Mouse (Mus musculus) spleen, postnatal 14 days (tissue): ENCODE measurements around the gene AI597479.
A peak's percentile ranks its signal among the peaks of the same experiment; 100 is the strongest.

Experiments used
- DNase-seq, 2 experiments: peaks; one replicate each; pipeline ENCODE4 v3.0.0; 2021 to 2022; ENCODE audit warnings: low spot score in 2 of 2

The AI597479 gene

GRCm38 (mm10) chr1:43098031-43098984 is at the start of gene AI597479, which contains the start of gene Tgfbrap1:
Gene AI597479 (plus strand): TSS chr1:43098710.
Gene Tgfbrap1 (minus strand): TSS chr1:43098637.
- DNase-seq: peak; percentile 75 to 86

DNA sequence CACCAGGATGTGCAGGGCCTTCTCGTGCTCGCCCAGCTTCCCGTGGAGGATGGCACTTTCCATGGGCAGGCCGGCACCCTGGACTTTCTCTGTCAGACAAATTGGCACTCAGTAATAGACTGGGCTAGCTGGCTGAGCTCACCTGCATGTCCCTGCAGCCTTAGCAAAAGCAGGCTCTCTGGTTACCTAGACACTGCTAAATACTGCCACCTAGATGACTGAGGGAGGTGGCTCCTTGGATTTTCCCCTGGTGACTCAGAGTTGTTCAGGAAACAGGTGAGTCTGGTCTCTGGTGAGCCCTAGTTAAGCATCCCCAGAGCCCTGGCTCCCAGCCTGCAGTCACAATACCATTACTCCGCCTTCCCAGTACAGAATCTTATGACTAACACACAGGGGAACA is 46.6 kb upstream of the AI597479 start:
- no peak for DNase-seq

DNA sequence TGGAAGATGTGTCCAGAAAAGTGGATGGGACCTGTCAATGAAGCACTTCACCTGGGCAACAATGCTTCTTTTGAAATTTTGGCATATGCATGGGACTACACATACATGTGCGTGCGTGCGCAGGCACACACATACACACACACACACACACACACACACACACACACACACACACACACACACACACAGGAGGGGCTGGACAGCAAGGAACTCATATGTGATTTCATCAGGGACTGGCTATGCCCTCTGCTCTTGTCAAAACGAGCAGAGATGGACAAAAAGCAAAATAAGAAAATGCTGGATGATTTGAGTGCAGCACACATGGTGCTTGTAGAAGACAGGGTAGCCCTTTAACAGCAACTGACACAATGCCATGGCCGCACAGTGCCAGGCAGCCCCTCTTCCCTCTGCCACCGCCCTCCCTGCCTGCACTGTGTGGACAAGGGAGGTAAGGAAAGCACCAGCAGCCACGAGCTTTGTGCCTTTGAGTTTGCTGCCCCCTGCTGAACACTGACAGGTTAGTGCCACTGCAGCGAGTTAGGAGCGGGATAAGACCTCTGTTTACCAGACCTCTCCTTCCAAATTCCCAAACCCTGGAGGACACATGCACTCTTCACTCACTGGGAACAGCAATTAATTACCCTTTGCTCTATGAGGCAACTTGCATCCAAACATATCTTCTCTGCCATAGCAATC is 32.7 kb upstream of the AI597479 start:
- DNase-seq: peak in 1 of 2 experiments; percentile 13

DNA sequence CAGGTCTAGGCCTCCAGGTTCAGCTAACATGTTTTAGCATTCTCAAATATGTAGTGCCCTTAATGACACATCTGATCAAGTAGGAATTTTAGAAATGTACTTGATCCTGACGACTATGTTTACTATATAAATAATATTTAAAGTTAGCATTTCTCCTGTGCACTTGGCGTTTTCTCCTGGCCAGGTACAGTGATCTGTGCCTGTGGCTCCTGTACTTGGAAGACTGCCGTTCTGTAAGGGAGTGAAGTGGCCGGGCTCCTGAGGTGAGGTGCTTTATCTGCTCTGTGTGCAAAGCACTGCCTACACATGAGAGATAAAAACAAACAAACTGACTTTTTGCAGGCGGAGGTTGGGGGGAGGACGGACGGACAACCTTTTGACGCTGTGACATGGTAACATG is 31.9 kb upstream of the AI597479 start:
- DNase-seq: no peak

DNA sequence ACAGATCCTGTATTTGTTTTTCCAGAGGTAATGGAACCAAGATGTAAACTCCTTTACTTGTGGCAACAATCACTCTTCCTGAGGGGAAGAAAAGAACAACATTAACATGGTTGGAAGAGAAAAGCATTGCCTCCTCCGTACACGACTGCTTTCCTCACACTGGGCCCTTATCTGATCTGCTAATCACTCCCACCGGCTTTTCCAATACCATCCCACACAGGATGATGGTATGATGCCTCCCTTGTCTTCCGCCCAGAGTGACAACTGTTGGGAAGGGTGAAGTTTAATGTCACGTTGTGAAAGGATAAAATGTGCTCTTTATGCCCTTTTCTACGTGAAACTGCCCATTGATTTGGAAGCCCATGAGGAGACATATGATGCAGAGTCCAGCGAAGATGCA is 31.0 kb upstream of the AI597479 start:
- no peak for DNase-seq

GRCm38 (mm10) chr1:43070726-43071125 is 27.8 kb upstream of the AI597479 start:
- DNase-seq: no peak

GRCm38 (mm10) chr1:43072028-43072427 is 26.5 kb upstream of the AI597479 start:
- DNase-seq: no peak

DNA sequence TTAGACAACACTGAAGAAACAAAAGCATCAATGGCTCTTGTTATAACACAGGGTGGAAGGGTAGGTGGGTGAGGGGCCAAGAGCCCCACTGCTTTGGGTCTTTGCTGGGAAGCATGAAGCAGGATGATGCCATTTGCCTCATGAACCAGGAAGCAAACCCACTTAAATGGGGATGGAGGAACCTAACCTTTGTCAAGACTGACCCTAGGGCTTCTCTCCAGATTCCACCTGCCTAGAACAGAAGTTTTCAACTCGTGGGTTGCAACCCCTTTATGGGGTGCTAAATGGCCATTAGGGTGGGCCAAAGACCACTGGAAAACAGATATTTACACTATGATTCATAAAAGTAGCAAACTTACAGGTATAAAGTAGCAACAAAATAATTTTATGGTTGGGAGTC is 25.9 kb upstream of the AI597479 start:
- no peak for DNase-seq

GRCm38 (mm10) chr1:43074791-43075190 is 23.7 kb upstream of the AI597479 start:
- DNase-seq: no peak

- no peak for DNase-seq
Observed at GRCm38 (mm10) chr1:43078124-43078523, 20.4 kb upstream of the AI597479 start.

DNA sequence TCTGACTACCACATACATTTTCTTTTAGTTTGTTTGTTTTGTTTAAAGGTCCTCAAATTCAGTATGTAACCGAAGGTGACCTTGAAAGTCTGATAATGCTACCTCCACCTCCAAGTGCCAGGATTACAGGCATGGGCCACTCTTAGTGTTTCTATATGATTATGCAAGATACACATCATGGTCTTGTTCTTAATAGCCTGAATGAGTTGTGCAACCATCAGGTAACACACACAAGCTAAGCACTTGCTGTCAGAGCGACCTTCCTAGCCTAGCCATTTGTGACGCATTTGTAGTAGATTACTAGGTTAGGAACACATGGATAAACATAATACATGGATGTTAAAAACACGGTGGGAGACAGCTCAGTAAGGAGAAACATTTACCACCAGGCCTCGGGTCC is 15.6 kb upstream of the AI597479 start:
- no peak for DNase-seq

DNA sequence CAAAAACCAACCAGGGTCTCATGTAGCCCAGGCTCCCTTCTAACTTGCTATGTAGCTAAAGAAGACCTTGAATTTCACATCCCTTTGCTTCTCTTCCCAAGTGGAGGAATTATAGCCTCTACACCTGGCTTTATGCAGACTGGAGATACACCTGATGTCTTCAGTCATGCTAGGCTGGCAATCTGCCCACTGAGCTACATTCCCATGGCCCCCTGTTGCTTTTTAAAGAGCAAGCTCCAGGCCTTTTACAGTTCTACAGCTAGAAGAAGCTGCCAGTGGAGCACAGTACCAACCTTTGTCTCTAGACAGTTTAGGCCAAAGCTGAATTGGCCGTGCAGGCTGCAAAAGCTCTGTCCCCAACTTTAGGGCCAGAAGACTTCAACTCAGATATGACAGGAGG is 8.1 kb upstream of the AI597479 start:
- no peak for DNase-seq

- peak in 1 of 2 experiments; percentile 7 for DNase-seq
Observed at GRCm38 (mm10) chr1:43091306-43092055, 7.0 kb upstream of the AI597479 start.

DNA sequence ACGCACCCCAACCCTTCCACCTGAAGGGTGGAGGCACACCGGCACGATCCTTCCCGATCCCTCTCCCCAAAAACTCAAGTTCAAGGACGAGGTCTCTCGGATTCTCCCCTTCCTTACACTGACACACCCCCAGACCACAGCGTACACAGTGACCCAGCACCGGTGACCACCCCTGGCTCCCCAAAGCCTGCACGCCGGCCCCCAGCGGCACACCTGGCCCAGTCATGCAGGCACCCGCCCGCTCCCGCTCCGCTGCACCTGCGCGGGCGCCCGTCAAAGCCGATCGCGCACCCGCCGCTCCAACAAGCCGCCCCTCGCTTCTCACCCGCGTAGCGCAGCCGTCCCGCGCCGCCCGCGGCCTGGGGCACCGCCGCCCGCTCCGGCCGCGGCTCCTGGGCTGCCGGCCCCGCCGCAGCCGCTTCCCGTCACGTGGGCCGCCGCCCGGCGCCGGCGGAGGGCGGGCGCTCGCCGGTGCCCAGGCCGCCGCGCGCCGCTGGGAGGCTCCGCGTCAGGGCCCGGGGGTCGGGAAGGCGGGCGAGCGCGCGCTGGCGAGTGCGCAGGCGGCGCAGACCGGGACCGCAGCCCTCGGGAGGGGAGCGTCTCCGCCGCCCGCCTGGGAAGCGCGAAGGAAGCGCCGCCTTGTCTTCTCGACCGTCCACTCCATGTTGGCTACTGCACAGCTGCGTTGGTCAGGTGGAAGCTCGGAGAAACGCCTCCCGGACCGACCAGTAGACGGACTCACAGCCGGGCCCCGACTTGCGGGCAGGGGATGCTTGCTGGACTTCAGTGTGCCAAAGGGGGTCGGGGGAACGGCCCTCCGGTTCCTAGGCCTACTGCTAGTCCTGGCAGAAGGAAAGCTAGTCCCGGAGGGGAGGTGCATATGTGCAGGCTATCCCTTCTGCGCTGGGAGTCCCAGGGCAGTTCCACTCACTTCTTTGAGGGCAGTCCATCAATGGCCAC is 6.2 kb upstream of the AI597479 start:
- peak; percentile 39 to 46 for DNase-seq

DNA sequence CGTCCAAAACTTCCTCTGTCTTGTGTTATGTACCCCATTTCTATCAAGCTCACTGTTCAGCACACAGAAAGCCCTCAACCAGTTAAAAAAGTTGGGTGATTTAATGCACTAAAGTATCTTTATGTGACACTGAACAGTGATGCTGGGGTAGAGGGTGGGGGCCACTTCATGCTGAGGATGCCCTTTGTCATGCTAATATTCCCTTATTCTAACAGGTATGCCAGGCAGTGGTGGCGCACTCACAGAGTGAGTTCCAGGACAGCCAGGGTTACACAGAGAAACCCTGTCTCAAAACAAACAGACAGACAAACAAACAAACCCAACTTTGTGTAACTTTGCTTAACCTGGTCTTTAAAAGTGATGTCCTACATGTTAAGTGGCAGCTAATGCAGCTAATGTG is 4.3 kb upstream of the AI597479 start:
- DNase-seq: no peak

DNA sequence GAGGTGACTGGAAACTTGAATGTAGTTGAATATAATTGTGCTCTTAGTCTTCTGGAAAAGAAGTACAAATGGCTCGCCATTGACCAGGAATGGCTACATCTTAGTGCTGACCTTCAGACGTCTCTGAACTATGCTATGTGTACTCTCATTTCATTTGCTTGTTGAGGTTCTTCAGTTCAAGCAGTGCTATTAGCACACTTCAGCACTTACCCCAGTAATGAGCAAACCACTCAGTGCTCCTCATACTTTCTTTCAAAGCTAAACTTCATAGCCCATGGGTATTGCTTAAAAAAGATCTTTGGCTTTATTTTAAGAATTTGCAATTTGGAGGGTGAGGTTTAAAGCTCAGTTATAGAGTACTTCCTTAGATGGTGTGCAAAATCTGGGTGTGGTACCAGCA is 10.2 kb downstream of the AI597479 start:
- DNase-seq: no peak

GRCm38 (mm10) chr1:43110556-43110955 is 12.0 kb downstream of the AI597479 start:
- peak; percentile 24 to 57 for DNase-seq

GRCm38 (mm10) chr1:43112882-43113281 is 14.4 kb downstream of the AI597479 start:
- peak in 1 of 2 experiments; percentile 20 for DNase-seq

DNA sequence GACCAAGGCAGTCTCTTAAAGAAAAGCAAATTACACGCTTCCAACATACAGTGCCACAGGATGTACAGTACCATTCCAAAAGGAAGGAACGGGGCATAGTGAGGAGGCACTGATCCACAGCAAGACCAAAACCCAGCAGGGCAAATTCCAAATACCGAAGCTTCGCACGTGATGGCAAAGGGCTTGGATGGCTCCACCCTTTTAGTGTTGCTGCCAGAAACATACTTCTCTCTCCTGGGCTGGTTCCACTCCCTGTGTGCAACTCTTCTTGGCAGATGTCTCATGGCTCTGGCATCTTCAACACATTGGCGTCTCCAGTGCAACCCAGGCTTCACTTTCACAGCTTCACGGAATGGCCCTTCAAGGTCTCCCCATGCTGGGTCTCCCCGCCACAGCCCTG is 18.9 kb downstream of the AI597479 start:
- no peak for DNase-seq

DNA sequence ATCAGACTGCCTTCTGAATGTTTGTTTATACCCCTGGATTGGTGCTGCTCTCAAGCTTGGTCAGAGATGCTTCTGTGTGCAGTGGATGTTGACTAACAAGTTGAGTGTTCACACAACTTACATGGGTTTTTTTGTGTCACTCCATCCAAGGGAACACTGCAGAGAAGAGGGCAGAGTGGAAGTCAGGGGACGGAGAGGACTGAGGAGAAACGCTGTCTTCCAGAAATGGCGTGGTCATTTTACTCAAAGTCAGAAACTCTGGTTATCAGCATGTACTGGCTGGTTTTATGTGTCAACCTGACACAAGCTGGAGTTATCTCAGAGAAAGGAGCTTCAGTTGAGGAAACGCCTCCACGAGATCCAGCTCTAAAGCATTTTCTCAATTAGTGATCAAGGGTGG is 22.4 kb downstream of the AI597479 start:
- no peak for DNase-seq

GRCm38 (mm10) chr1:43122616-43123015 is 24.1 kb downstream of the AI597479 start:
- no peak for DNase-seq
